Mouse (Mus musculus) megakaryocyte, adult 5-6 weeks (primary cell): ENCODE data around the gene Rtp4. TPM values are rescaled to one million over a fixed set of nuclear protein-coding genes. Genes with fewer than 3 reads are reported as not detected.

Experiments
- ATAC-seq: 2 replicates; pipeline ENCODE4 v1.8.0; 2016; ENCODE audit warnings: mild to moderate bottlenecking, inconsistent platforms; ENCODE audit not compliant: poor library complexity, severe bottlenecking
- total RNA-seq, 2 experiments: library from RNA; stranded (forward) in 1 of 2; stranded (reverse) in 1 of 2; fragments of 153-499, 151-499 nt in 1 of 2; fragments of 221-1000, 200-1000 nt in 1 of 2; gene quantifications; 2 replicates each; pipeline versions ENCODE4 v1.2.3 to v1.2.4; 2015 to 2017

The Rtp4 gene
- total RNA-seq, 2 experiments from 2014 or later, result 25.1 to 31.7 TPM

- ATAC-seq, result no peak
These were observed 48.4 kb downstream of the Rtp4 start for GRCm38 (mm10) chr16:23568369-23568958.

GRCm38 (mm10) chr16:23574561-23574960 lies 54.5 kb downstream of the Rtp4 start:
- ATAC-seq, result no peak

- ATAC-seq, result peak; percentile 84
These were observed 71.3 kb downstream of the Rtp4 start for GRCm38 (mm10) chr16:23591119-23592105.

GRCm38 (mm10) chr16:23592501-23592900 lies 72.4 kb downstream of the Rtp4 start:
- no peak for ATAC-seq

GRCm38 (mm10) chr16:23596696-23597095 lies 76.6 kb downstream of the Rtp4 start:
- ATAC-seq, result no peak

GRCm38 (mm10) chr16:23597968-23598367 lies 77.9 kb downstream of the Rtp4 start:
- no peak for ATAC-seq

GRCm38 (mm10) chr16:23606220-23606619 lies 86.1 kb downstream of the Rtp4 start:
- ATAC-seq, result no peak

- no peak for ATAC-seq
These were observed 86.6 kb downstream of the Rtp4 start for GRCm38 (mm10) chr16:23606651-23607050.

GRCm38 (mm10) chr16:23607911-23608410 lies 87.9 kb downstream of the Rtp4 start:
- no peak for ATAC-seq

GRCm38 (mm10) chr16:23609748-23610185 lies 89.7 kb downstream of the Rtp4 start:
- peak; percentile 86 for ATAC-seq

GRCm38 (mm10) chr16:23624205-23624604 lies 104.1 kb downstream of the Rtp4 start:
- no peak for ATAC-seq

- ATAC-seq, result no peak
These were observed 111.4 kb downstream of the Rtp4 start for GRCm38 (mm10) chr16:23631531-23631930.

GRCm38 (mm10) chr16:23632681-23633080 lies 112.6 kb downstream of the Rtp4 start:
- 0 out of 2 replicates have a peak, but pooled peaks have one; percentile 38 for ATAC-seq

GRCm38 (mm10) chr16:23653028-23653427 lies 132.9 kb downstream of the Rtp4 start:
- ATAC-seq, result no peak

- ATAC-seq, result no peak
These were observed 133.4 kb downstream of the Rtp4 start for GRCm38 (mm10) chr16:23653479-23653878.

GRCm38 (mm10) chr16:23659597-23660531 lies 139.8 kb downstream of the Rtp4 start:
- no peak for ATAC-seq
